Mouse (Mus musculus): ENCODE results near the gene Sec13. TPM values are rescaled to one million over a fixed set of nuclear protein-coding genes. Genes with fewer than 3 reads are reported as not detected.
"Not testable (repeated sequence)": the region's sequence is repeated elsewhere in the genome, so short reads cannot be mapped to it uniquely, and the experiment has no call there.

The Sec13 gene
- polyA plus RNA-seq, 1 experiment from 2014 or later, result 268 TPM

DNA sequence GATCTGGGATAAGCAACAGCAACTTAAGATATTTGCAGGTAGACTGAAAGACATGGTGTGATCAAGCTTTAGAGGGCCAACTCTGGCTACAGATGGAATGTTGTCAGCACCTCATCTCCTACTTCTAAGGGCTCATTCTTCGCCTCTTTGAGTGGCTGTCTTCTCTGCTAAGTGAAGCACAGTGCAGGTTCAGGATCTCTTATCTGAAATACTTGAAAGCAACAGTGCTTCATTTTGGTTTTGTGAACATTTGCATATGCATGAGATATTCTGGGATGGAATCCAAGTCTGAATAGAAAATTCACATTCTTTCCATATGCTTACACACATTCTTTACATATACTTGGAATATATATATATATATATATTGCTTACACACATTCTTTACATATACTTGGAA is 1.8 kb upstream of the Sec13 start:
- H3K36me3 ChIP-seq, result peaks cover 11% of the 10 kb centered on the region
- H3K4me3 ChIP-seq (replicated peaks), result no peak overlapping the region
- H3K4me1 ChIP-seq, result peaks cover 14% of the 10 kb centered on the region
- H3K27ac ChIP-seq, result no peak overlapping the region
- H3K27me3 ChIP-seq, result 0 out of 2 replicates have a peak, but pooled peaks cover 6% of the 10 kb centered on the region
- H3K9me3 ChIP-seq (replicated peaks), result no peaks in the 10 kb centered on the region
- H3K4me2 ChIP-seq, result no peak overlapping the region
- ATAC-seq (replicated peaks; ENCODE audit: low FRiP score), result no peak
- 74% methylated on average over 1 of the region's 1 CpGs for WGBS
- H3K9ac ChIP-seq, result no peak overlapping the region

DNA sequence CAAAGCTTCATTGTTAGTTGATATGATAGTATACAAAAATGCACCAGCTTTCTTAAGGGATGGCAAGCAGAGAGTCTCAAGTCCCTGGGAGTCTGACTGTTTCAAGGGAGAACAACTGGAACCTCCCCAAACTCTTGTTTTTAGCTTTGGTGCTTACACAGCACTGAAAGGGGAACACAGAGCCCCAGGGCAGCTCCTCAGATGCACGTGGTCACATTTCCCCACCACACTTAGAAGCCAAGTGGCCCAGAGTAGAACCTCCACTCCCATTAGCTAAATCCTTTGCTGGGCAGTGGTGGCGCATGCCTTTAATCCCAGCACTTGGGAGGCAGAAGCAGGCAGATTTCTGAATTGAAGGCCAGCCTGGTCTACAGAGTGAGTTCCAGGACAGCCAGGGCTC is 882 bp upstream of the Sec13 start:
- 73% methylated on average over 2 of the region's 2 CpGs for WGBS
- no peaks in the 10 kb centered on the region for H3K9me3 ChIP-seq (replicated peaks)
- H3K4me1 ChIP-seq, result peaks cover 14% of the 10 kb centered on the region
- no peak overlapping the region for H3K4me2 ChIP-seq
- 0 out of 2 replicates have a peak, but pooled peaks cover 5% of the 10 kb centered on the region for H3K27me3 ChIP-seq
- ATAC-seq (replicated peaks; ENCODE audit: low FRiP score), result no peak
- peaks cover 18% of the 10 kb centered on the region for H3K36me3 ChIP-seq
- no peak overlapping the region for H3K4me3 ChIP-seq (replicated peaks)
- H3K27ac ChIP-seq, result no peak overlapping the region
- no peak overlapping the region for H3K9ac ChIP-seq

DNA sequence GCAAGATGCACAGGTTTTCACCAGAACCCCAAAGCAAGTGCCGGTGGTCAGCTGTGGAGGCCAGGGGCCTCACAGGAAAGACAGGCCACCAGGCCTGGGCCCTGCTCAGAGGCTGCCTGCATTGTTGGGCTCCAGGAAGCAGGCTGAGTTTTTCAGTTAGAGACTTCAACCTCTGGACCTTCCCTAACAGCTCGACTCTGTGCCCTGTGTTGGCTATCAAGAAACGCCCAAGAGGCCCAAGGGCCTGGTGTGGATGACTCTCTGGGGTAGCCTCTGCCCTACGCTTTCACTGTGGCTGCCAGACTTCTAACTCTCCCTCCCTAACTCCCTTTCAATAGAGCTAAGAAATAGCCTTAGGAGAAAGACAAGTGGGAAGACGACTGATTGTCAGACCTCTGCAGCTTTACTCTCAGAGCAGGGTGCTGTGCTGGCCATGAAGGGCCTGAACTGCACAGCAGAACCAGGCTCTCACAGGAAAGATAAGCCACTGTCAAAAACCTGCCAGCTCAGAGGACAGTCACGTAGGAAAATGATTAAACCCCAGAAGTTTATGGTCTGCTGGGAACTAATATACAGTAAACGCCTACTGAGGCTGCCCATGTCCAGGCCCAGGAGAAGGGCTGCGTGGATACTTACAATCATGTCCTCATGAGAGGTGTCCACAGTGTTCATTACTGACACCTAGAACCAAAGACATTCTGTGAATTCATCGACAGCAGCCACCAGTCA is 3.1 kb downstream of the Sec13 start:
- Histone ChIP-seq H3K36me3 (peaks cover 55% of the 10 kb centered on the region), H3K4me3 (replicated peaks) (no peak overlapping the region), H3K9me3 (replicated peaks) (no peaks in the 10 kb centered on the region), H3K9ac (no peak overlapping the region), H3K27ac (no peak overlapping the region), H3K4me2 (no peak overlapping the region), H3K4me1 (peaks cover 14% of the 10 kb centered on the region), H3K27me3 (no peaks in the 10 kb centered on the region)
- WGBS, result 91% methylated on average over 9 of the region's 9 CpGs
- no peak for ATAC-seq (replicated peaks; ENCODE audit: low FRiP score)

DNA sequence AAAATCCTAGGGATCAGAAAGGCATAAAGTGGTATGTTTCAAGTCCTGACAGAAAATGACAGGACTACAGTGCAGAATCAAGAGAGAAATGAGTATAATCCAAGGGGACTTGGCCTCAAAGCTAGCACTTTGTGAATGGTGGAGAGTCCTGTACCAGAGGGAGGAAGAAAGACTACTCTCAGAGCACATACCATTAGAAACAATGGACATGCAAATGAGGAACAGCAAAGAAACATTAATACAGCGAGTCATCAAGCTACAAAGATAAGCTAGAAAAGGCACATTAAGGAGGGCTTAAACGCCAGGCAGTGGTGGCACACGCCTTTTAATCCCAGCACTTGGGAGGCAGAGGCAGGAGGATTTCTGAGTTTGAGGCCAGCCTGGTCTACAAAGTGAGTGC is 9.2 kb downstream of the Sec13 start:
- no peak for ATAC-seq (replicated peaks; ENCODE audit: low FRiP score)
- 92% methylated on average over 3 of the region's 3 CpGs for WGBS
- Histone ChIP-seq H3K27me3 (no peaks in the 10 kb centered on the region), H3K36me3 (peaks cover 97% of the 10 kb centered on the region), H3K4me1 (no peaks in the 10 kb centered on the region), H3K27ac (no peak overlapping the region), H3K9me3 (replicated peaks) (no peaks in the 10 kb centered on the region), H3K4me2 (no peak overlapping the region), H3K9ac (no peak overlapping the region), H3K4me3 (replicated peaks) (no peak overlapping the region)

DNA sequence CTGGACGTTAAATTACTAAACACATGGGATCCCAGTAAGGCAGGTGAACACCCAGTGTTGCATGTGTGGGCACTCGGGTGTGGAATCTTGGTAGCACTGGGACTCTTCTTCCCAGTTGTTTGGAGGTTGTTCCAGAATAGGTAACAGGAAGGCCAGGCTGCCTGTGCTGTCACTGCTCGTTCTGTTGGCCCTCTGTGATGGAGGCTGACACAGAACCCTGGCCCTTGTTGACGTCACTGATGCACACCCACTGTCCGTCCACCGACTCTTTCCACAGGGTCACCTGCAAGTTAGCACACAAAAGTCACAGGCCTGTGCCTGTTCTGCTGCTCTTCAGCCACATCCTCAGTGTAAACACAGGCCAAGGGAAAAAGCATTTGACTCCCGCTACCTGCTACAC is 12.4 kb downstream of the Sec13 start:
- H3K27ac ChIP-seq, result no peak overlapping the region
- no peak overlapping the region for H3K4me3 ChIP-seq (replicated peaks)
- no peaks in the 10 kb centered on the region for H3K9me3 ChIP-seq (replicated peaks)
- no peaks in the 10 kb centered on the region for H3K4me1 ChIP-seq
- ATAC-seq (replicated peaks; ENCODE audit: low FRiP score), result no peak
- no peaks in the 10 kb centered on the region for H3K27me3 ChIP-seq
- H3K4me2 ChIP-seq, result no peak overlapping the region
- H3K36me3 ChIP-seq, result peaks cover 98% of the 10 kb centered on the region
- H3K9ac ChIP-seq, result no peak overlapping the region
- WGBS, result 91% methylated on average over 7 of the region's 7 CpGs

DNA sequence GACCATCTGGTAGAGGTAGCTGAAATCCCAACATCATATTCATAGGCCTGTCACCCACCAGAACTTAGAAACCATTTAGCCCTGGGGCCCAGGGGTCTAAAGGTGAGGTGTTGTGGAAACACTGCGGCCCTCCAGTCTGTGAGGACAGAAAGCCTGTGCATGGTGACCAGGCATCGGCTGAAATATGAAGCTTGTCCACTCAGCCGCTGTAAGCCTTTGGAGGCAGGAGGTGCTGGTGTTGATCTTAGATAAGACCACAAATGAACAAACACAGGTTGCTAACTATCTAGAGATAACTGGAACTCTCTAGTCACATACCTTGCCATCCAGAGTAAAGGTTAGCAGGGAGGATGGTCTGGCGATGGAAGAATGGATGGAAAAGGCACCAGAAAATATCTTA is 19.5 kb downstream of the Sec13 start:
- H3K4me3 ChIP-seq (replicated peaks), result no peak overlapping the region
- no peaks in the 10 kb centered on the region for H3K27me3 ChIP-seq
- ATAC-seq (replicated peaks; ENCODE audit: low FRiP score), result no peak
- H3K9ac ChIP-seq, result no peak overlapping the region
- H3K4me1 ChIP-seq, result no peaks in the 10 kb centered on the region
- H3K36me3 ChIP-seq, result peaks cover 94% of the 10 kb centered on the region
- WGBS, result 81% methylated on average over 4 of the region's 4 CpGs
- H3K9me3 ChIP-seq (replicated peaks), result no peaks in the 10 kb centered on the region
- H3K4me2 ChIP-seq, result no peak overlapping the region
- H3K27ac ChIP-seq, result no peak overlapping the region

DNA sequence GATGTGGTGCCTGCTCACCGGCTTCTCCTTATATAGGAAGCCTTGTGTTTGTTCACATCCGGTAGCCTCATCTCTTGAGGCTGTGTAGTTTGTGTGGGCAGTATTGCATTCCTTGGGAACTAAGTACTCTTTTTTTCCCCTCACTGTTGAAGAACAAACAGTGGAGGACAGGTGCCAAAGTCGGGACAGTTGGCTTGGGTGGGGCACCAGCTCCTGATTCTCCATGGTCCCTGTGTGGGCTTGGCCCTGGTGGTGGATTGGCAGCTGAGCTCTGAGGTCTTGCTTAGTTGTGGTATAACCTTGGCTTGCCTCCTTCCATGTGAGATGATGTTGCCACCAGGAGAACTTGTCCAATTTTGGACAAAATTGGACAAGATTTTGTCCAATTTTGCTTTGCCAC is 20.7 kb downstream of the Sec13 start, which contains the start of gene Ghrl:
Gene Ghrl (minus strand): TSS at position 3 of the 400 bp plus-strand sequence.
- no peaks in the 10 kb centered on the region for H3K27me3 ChIP-seq
- no peak within 1 kb of the TSS for H3K27ac ChIP-seq
- 85% methylated on average over 3 of the region's 3 CpGs for WGBS
- no peak within 1 kb of the TSS for H3K4me3 ChIP-seq (replicated peaks)
- no peaks in the 10 kb centered on the region for H3K4me1 ChIP-seq
- ATAC-seq (replicated peaks; ENCODE audit: low FRiP score), result no peak
- H3K9ac ChIP-seq, result no peak within 1 kb of the TSS
- H3K4me2 ChIP-seq, result no peak within 1 kb of the TSS
- peaks cover 94% of the 10 kb centered on the region for H3K36me3 ChIP-seq
- no peaks in the 10 kb centered on the region for H3K9me3 ChIP-seq (replicated peaks)

DNA sequence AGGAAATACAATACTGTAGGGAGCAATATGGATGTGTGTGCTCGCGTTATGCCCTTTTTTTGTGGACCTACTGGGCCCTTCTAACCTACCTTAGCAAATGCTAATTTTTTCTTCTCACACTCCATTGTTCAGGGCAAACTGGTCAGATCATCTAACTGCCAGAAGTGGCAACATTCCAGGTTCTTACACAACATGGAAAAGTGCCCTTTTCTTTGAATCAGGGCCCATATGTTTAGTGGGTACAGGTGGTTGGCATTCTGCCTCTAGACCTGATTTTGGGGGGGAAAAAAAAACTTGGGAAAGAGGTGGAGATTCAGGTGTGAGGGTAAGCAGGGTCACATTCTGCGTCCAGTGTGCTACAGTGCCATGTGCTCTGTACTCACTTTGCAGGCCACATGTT is 23.0 kb downstream of the Sec13 start:
- Histone ChIP-seq H3K27me3 (no peaks in the 10 kb centered on the region), H3K36me3 (peaks cover 95% of the 10 kb centered on the region)
- 93% methylated on average over 3 of the region's 3 CpGs for WGBS

DNA sequence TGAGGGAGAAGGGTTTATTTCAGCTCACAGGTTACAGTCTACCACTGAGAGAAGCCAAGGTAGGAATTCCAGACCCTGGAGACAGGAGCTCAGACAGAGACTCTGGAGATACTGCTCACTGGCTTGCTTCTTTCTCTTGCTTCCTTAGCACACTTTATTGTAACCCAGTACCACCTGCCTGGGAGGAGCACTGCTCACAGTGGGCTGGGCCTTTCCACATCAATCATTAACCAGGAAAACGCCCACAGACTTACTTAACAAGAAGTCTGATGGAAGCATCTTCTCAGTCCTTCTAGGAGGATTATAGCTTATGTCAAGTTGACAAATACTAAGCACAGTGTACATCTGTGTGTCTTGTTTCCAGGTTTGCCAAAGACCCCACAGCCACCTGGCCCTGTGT is 25.7 kb downstream of the Sec13 start:
- ATAC-seq (replicated peaks; ENCODE audit: low FRiP score), result no peak
- Histone ChIP-seq H3K9me3 (replicated peaks) (no peaks in the 10 kb centered on the region), H3K27ac (no peak overlapping the region), H3K9ac (no peak overlapping the region), H3K27me3 (no peaks in the 10 kb centered on the region), H3K4me2 (no peak overlapping the region), H3K36me3 (peaks cover 96% of the 10 kb centered on the region), H3K4me1 (no peaks in the 10 kb centered on the region), H3K4me3 (replicated peaks) (no peak overlapping the region)
- WGBS, result 46% methylated on average over 1 of the region's 1 CpGs

More for the DNA sequence above, 23.0 kb downstream of the Sec13 start:
- no peaks in the 10 kb centered on the region for H3K9me3 ChIP-seq (replicated peaks)
- H3K4me1 ChIP-seq, result no peaks in the 10 kb centered on the region
- no peak for ATAC-seq (replicated peaks; ENCODE audit: low FRiP score)
- H3K4me3 ChIP-seq (replicated peaks), result no peak overlapping the region
- no peak overlapping the region for H3K4me2 ChIP-seq
- H3K27ac ChIP-seq, result no peak overlapping the region
- no peak overlapping the region for H3K9ac ChIP-seq

DNA sequence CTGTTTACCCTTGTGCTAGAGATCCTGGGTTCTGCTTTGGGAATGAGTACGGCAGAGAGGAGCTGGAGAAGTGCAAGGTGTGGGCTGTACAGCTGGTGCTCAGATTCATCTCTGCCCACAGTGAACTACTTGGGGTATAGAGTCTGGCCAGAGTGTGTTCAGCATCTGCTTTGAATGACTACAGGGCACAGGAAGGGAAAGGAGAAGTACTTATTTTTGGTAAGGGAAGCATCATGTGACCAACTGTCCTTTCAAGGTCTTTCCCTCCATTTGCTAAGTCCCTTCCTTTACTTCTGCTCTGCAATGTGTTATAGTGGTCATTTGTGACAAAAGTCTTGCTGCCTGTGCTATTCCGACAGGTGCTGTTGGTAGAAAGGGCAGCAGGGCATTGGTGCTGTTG is 26.3 kb downstream of the Sec13 start:
- 93% methylated on average over 2 of the region's 2 CpGs for WGBS
- no peak for ATAC-seq (replicated peaks; ENCODE audit: low FRiP score)
- Histone ChIP-seq H3K9ac (no peak overlapping the region), H3K4me3 (replicated peaks) (no peak overlapping the region), H3K9me3 (replicated peaks) (no peaks in the 10 kb centered on the region), H3K27me3 (no peaks in the 10 kb centered on the region), H3K27ac (no peak overlapping the region), H3K4me1 (no peaks in the 10 kb centered on the region), H3K36me3 (peaks cover 96% of the 10 kb centered on the region), H3K4me2 (no peak overlapping the region)

DNA sequence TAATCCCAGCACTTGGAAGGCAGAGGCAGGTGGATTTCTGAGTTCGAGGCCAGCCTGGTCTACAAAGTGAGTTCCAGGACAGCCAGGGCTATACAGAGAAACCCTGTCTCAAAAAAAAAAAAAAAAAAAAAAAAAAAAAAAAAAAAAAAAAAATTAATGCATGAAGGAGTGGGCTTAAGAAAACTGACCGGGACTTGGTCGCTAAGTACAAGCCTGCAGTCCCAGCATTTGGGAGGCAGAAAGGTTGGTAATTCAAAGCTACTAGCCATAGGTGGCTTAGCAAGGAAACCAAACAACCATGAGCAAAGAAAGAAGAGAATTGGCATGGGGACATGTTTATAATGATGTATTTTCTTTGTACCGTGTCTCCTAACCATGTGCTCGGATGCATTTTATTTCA is 27.2 kb downstream of the Sec13 start:
- peaks cover 96% of the 10 kb centered on the region for H3K36me3 ChIP-seq

DNA sequence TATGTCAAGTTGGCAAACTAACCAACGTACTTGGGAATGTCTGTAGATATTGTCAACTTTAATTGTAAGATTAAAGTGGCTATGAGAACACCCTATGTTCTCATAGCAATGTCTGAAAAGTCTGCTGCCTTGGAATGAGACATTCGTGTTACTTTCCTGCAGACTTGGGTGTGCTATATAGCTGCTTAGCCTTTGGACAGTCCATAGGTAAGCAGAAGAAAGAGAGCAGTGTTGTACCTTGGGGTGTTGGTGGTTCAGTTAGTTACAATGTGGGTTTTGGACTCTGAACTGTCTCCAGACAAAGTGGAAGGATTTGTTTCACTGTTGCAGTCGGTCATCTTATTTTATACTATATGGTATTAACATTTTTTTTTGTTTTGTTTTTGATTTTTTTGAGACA is 27.8 kb downstream of the Sec13 start:
- no peak for ATAC-seq (replicated peaks; ENCODE audit: low FRiP score)
- 89% methylated on average over 3 of the region's 3 CpGs for WGBS
- Histone ChIP-seq H3K4me1 (no peaks in the 10 kb centered on the region), H3K9me3 (replicated peaks) (no peaks in the 10 kb centered on the region), H3K36me3 (peaks cover 99% of the 10 kb centered on the region), H3K27ac (no peak overlapping the region), H3K4me3 (replicated peaks) (no peak overlapping the region), H3K4me2 (no peak overlapping the region), H3K9ac (no peak overlapping the region), H3K27me3 (no peaks in the 10 kb centered on the region)

More for the DNA sequence above, 27.2 kb downstream of the Sec13 start:
- ATAC-seq (replicated peaks; ENCODE audit: low FRiP score); H3K27me3 ChIP-seq; H3K9me3 ChIP-seq (replicated peaks); H3K27ac ChIP-seq; H3K4me1 ChIP-seq; H3K4me2 ChIP-seq; H3K9ac ChIP-seq; H3K4me3 ChIP-seq (replicated peaks): not testable (repeated sequence)
- 90% methylated on average over 5 of the region's 5 CpGs for WGBS

Data from kidney, embryonic 15.5 days (tissue).